Mouse (Mus musculus) intestine, embryonic 16.5 days (tissue): ENCODE data around the gene Abcb11. TPM values are rescaled to one million over a fixed set of nuclear protein-coding genes. Genes with fewer than 3 reads are reported as not detected.
"Not testable (repeated sequence)": the region's sequence is repeated elsewhere in the genome, so short reads cannot be mapped to it uniquely, and the experiment has no call there.

ENCODE experiments used
- ATAC-seq: fragments of 200-750 bp; cut with Nextera tagmentation; 2 replicates; pipeline ENCODE4 v1.8.0; 2017; ENCODE audit warnings: moderate TSS enrichment, moderate library complexity
- H3K27ac ChIP-seq: fragments of 300-500 bp; sonication (generic); 2 replicates; pipeline ENCODE4 v1.5.1; 2014; ENCODE audit warnings: mild to moderate bottlenecking, low read length
- H3K27me3 ChIP-seq: fragments of 300-500 bp; sonication (generic); replicated peaks from 2 replicates; pipeline ENCODE4 v1.6.1; 2014; ENCODE audit warnings: low read length, control low read depth, mixed read lengths; ENCODE audit not compliant: control insufficient read depth, insufficient read depth
- H3K36me3 ChIP-seq: fragments of 300-500 bp; sonication (generic); 2 replicates; pipeline ENCODE4 v1.6.1; 2014; ENCODE audit warnings: low read length, control low read depth; ENCODE audit not compliant: control insufficient read depth, insufficient read depth
- H3K4me1 ChIP-seq: fragments of 300-500 bp; sonication (generic); 2 replicates; pipeline ENCODE4 v1.6.1; 2014; ENCODE audit warnings: low read length, control low read depth, mixed read lengths; ENCODE audit not compliant: control insufficient read depth, insufficient read depth
- H3K4me2 ChIP-seq: fragments of 300-500 bp; sonication (generic); 2 replicates; pipeline ENCODE4 v1.6.1; 2014; ENCODE audit warnings: low read depth, low read length, control low read depth
- H3K4me3 ChIP-seq: fragments of 300-500 bp; sonication (generic); 2 replicates; pipeline ENCODE4 v1.5.1; 2014; ENCODE audit warnings: mild to moderate bottlenecking, low read length
- H3K9ac ChIP-seq: fragments of 300-500 bp; sonication (generic); 2 replicates; pipeline ENCODE4 v1.6.1; 2014; ENCODE audit warnings: low read depth, low read length
- H3K9me3 ChIP-seq: fragments of 300-500 bp; sonication (generic); 2 replicates; pipeline ENCODE4 v1.6.1; 2016; ENCODE audit warnings: low read length, control low read depth; ENCODE audit not compliant: control insufficient read depth
- WGBS: fragments of 180-500 bp; shearing (Covaris S2); extraction: QIAGEN DNeasy Blood & Tissue Kit; methylation state at CpG from one replicate; pipeline ENCODE4 v1.1.7; 2014; 5-methylcytosine and 5-hydroxymethylcytosine counted together
- polyA plus RNA-seq: library from polyadenylated mRNA; unstranded; fragments of >200 nt; fragmentation: Nextera tagmentation; extraction: Ambion mirVana; gene quantifications from 2 replicates; pipeline ENCODE4 v1.2.1, GENCODE M21; 2015

Abcb11 gene
- polyA plus RNA-seq, 1 experiment from 2014 or later = 4.0 TPM

GRCm38 (mm10) chr2:69355402-69355801 lies 13.0 kb upstream of the Abcb11 start:
- H3K9ac ChIP-seq, H3K4me1 ChIP-seq, H3K4me3 ChIP-seq, H3K36me3 ChIP-seq, H3K4me2 ChIP-seq, H3K9me3 ChIP-seq, H3K27ac ChIP-seq, H3K27me3 ChIP-seq: not testable (repeated sequence)
- ATAC-seq = peak; percentile 100

GRCm38 (mm10) chr2:69341506-69341905 lies 910 bp downstream of the Abcb11 start:
- H3K9me3 ChIP-seq = no peaks in the 10 kb centered on the region
- H3K4me2 ChIP-seq = no peak overlapping the region
- H3K4me1 ChIP-seq = no peaks in the 10 kb centered on the region
- no peak overlapping the region for H3K4me3 ChIP-seq
- no peak overlapping the region for H3K9ac ChIP-seq
- H3K36me3 ChIP-seq = no peaks in the 10 kb centered on the region
- ATAC-seq = no peak
- 90% methylated on average over 6 of the region's 6 CpGs for WGBS
- no peaks in the 10 kb centered on the region for H3K27me3 ChIP-seq
- H3K27ac ChIP-seq = no peak overlapping the region

GRCm38 (mm10) chr2:69331523-69331922 lies 10.9 kb downstream of the Abcb11 start:
- not testable (repeated sequence) for H3K27me3 ChIP-seq, H3K9me3 ChIP-seq, H3K27ac ChIP-seq, H3K4me1 ChIP-seq, H3K9ac ChIP-seq, H3K4me3 ChIP-seq, H3K4me2 ChIP-seq, H3K36me3 ChIP-seq
- peak; percentile 33; the same call in 1 of the 2 replicates for ATAC-seq
- WGBS = 72% methylated on average over 5 of the region's 6 CpGs

- Histone ChIP-seq H3K9me3 (no peaks in the 10 kb centered on the region), H3K9ac (no peak overlapping the region), H3K36me3 (no peaks in the 10 kb centered on the region), H3K4me3 (no peak overlapping the region), H3K27ac (no peak overlapping the region), H3K4me1 (no peaks in the 10 kb centered on the region), H3K4me2 (no peak overlapping the region), H3K27me3 (no peaks in the 10 kb centered on the region)
- no peak for ATAC-seq
- 88% methylated on average over 5 of the region's 5 CpGs for WGBS
These were observed 13.8 kb downstream of the Abcb11 start for GRCm38 (mm10) chr2:69328509-69329163.

- Histone ChIP-seq H3K27ac (no peak overlapping the region), H3K4me1 (no peaks in the 10 kb centered on the region), H3K9ac (no peak overlapping the region), H3K9me3 (no peaks in the 10 kb centered on the region), H3K27me3 (no peaks in the 10 kb centered on the region), H3K36me3 (no peaks in the 10 kb centered on the region), H3K4me2 (no peak overlapping the region), H3K4me3 (no peak overlapping the region)
- WGBS = 77% methylated on average over 5 of the region's 5 CpGs
- ATAC-seq = no peak
These were observed 17.3 kb downstream of the Abcb11 start for GRCm38 (mm10) chr2:69324881-69325660.

- 83% methylated on average over 4 of the region's 4 CpGs for WGBS
- no peak for ATAC-seq
- H3K4me1 ChIP-seq = no peaks in the 10 kb centered on the region
These were observed 19.4 kb downstream of the Abcb11 start for GRCm38 (mm10) chr2:69323018-69323417.

GRCm38 (mm10) chr2:69321457-69321856 lies 21.0 kb downstream of the Abcb11 start:
- Histone ChIP-seq H3K9ac (no peak overlapping the region), H3K4me1 (no peaks in the 10 kb centered on the region), H3K4me3 (no peak overlapping the region), H3K36me3 (no peaks in the 10 kb centered on the region), H3K27ac (no peak overlapping the region), H3K27me3 (no peaks in the 10 kb centered on the region), H3K9me3 (no peaks in the 10 kb centered on the region), H3K4me2 (no peak overlapping the region)
- 60% methylated on average over 5 of the region's 5 CpGs for WGBS
- ATAC-seq = no peak

More at GRCm38 (mm10) chr2:69323018-69323417, 19.4 kb downstream of the Abcb11 start:
- Histone ChIP-seq H3K4me2 (no peak overlapping the region), H3K9ac (no peak overlapping the region), H3K4me3 (no peak overlapping the region), H3K27ac (no peak overlapping the region), H3K36me3 (no peaks in the 10 kb centered on the region), H3K9me3 (no peaks in the 10 kb centered on the region), H3K27me3 (no peaks in the 10 kb centered on the region)

- Histone ChIP-seq H3K9ac (no peak overlapping the region), H3K27ac (no peak overlapping the region), H3K27me3 (no peaks in the 10 kb centered on the region; the same call in 1 of the 2 replicates), H3K36me3 (no peaks in the 10 kb centered on the region), H3K4me2 (no peak overlapping the region), H3K9me3 (no peaks in the 10 kb centered on the region), H3K4me3 (no peak overlapping the region), H3K4me1 (no peaks in the 10 kb centered on the region)
- ATAC-seq = no peak
- WGBS = 92% methylated on average over 4 of the region's 4 CpGs
These were observed 31.1 kb downstream of the Abcb11 start for GRCm38 (mm10) chr2:69311337-69311736.

GRCm38 (mm10) chr2:69308136-69308535 lies 34.3 kb downstream of the Abcb11 start:
- WGBS = 74% methylated on average over 6 of the region's 6 CpGs
- H3K27ac ChIP-seq = no peak overlapping the region
- ATAC-seq = no peak

More at GRCm38 (mm10) chr2:69308136-69308535, 34.3 kb downstream of the Abcb11 start:
- H3K9me3 ChIP-seq = no peaks in the 10 kb centered on the region
- no peaks in the 10 kb centered on the region for H3K36me3 ChIP-seq
- no peak overlapping the region for H3K4me2 ChIP-seq
- H3K9ac ChIP-seq = no peak overlapping the region
- H3K4me1 ChIP-seq = no peaks in the 10 kb centered on the region
- no peak overlapping the region for H3K4me3 ChIP-seq
- peaks cover 2% of the 10 kb centered on the region; the same call in 1 of the 2 replicates for H3K27me3 ChIP-seq
